Mouse (Mus musculus): Measurements from ENCODE around the gene E2f8.

DNA sequence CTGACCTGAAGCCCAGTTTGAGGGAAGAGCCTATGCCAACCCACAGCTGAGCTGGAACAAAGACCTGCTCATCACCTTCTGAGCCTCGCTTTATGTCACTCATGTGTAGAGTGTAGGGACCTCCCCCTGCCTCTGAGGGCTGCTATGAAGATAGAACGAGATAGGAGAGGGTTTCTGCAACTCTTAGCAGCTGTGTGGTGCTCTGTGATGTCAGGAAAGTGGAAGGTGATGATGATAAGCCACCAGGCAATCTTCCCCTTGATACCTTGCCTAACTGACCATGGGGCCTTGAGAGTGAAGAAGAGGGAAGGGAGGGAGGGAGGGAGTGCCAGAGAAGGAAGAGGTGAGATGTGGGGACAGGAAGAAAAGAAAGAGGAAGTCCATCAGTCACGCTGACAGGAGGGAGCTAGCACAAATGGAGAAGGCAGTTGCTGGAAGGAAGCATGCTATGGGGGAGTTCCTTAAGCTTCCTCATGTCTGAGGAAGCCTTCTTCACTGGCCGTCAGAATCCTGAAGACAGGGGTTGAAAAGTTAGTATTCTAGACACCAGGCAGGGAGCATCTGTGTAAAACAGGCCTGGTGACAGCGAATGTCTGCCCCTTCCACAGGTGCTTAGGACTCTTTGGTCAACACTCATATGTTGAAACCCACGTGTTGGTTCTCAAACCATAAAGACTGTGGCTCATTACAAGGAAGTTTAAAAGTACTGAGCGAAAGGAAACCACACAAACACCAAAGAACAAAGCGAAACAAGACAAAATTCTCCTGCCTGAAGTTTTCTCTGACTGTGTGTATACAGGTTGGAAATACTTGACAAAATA is 27.3 kb upstream of the E2f8 start, which contains the start of gene Nav2:
- TF ChIP-seq RAD21 (IDR thresholded peaks at IDR 0.05; ENCODE audit: low read depth, low read length) (no peak), ELF1 (IDR thresholded peaks at IDR 0.05; ENCODE audit: low read depth, low read length) (no peak; the same call in 1 of the 2 replicates), IRF4 (IDR thresholded peaks at IDR 0.05; ENCODE audit: low read depth, low read length) (peak; percentile 29; the same call in 1 of the 2 replicates)

Data from CH12.LX (cell line).